Mouse (Mus musculus) retina, postnatal 1 day (tissue): ENCODE results near the gene Dnajc27.

Experiments
- DNase-seq: peaks from one replicate; pipeline ENCODE4 v3.0.0-alpha.2; 2012

Gene Dnajc27

DNA sequence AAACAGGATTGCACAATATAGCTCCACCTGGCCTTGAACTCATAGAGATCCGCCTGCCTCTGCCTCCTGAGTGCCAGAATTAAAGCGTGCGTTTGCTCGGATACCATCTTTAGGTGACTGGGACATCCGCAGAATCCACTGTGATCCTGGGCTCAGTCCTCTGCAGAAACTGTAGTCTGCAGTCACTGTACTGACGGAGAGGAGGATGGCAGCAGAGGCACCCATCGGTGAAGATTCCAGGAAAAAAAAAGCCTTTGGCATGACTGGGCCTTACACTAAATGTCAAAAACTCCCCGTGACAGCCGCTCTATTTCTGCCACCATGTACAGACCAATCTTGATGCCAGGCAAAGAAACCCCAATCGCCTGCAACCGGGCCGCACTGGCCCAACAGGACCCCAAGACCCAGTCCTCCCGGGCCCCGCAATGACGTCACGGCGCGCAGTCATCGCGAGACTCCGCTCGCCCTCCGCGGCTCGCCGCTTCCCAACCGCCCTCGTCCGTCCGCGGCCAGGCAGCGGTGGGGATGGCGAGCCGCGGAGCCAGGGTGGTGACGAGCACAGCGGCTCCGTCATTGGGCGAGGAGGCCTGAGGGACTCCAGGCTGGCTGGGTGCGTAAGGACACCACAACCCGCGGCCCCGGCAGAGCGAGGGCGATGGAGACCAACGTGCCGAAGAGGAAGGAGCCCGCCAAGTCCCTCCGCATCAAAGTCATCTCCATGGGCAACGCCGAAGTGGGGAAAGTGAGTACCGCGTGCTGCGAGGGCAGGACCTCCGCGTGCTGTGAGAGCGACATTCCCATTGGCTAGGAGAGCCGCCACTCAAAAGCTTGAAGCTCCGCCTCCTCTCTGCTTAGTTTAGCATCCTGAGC, at the start of gene Dnajc27:
TSS of gene Dnajc27 (plus strand) at position 452 of the 870 bp plus-strand sequence.
- peak; percentile 98 for DNase-seq

- DNase-seq, result no peak
Measured at GRCm38 (mm10) chr12:4036157-4036556, 46.2 kb upstream of the Dnajc27 start.

DNA sequence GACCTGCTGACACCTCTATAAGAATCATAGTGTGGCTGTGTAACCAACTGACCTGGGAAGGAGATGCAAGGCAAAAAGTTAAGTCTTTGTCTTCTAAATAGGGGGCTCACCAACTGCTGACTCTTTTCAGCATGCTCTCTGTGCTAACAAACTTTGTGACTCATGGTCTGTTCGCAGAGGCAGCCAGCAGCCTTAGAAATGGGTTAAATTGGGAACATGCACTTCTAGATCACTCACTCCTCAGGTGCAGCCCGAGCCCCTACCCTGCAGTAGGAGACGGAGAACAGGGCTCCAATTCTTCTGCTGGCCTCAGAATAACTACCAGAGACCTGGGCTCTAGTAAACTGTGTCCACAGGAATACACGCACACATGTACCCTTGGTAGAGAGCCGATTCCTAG, 44.9 kb upstream of the Dnajc27 start:
- DNase-seq, result no peak

DNA sequence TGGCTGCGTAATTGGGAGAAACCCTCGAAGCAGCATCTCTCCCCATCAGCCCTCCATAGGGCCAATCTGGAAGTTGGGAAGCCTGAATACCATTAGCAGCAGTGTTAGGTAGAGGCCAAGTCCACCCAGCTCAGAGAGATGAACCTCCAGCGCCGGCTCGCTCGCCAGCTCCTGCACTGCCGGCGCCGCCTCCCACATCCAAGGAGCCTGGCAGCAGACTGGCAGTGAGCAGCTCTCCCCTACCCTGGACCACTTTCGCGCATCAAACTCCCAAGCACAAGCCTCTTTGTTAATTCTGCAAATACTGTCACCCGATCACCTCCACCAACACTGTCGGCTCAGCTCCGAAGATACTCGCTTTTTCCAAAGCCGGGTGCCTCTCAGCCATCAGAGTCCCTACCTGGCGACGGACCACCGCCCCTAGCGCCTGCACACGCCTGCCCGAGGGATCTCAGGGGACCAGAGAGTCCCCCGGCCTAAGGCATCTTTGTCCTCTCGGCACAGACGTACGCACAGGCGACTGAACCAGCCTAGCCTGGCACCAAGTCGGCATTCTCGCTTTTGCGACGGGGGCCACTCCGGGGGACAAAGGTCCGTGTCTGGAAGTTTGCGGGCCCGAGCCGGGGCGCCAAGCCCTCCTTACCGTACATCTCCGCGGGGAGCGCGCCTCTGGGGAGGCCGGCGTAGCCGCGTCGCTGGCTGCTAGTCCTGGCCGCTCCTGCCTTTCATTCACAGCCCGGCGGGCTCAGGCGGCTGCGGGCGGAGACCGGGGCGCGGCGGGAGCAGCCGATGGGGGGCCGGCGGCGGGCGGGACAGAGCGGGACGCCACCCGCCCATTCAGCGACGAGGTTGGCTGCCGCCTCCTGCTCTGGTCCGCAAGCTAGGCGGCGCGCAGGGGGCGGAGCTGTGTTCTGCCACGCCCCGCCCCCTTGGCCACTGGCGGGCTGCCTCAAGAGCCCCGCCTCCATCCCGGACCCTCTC, 44.0 kb upstream of the Dnajc27 start, which contains the start of gene Efr3b:
TSS of gene Efr3b (minus strand) at position 855 of the 981 bp plus-strand sequence.
- DNase-seq, result peak; percentile 92

- DNase-seq, result no peak
Measured at GRCm38 (mm10) chr12:4039046-4039445, 43.3 kb upstream of the Dnajc27 start.

- no peak for DNase-seq
Measured at GRCm38 (mm10) chr12:4042411-4042810, 40.0 kb upstream of the Dnajc27 start.

- no peak for DNase-seq
Measured at GRCm38 (mm10) chr12:4045992-4046391, 36.4 kb upstream of the Dnajc27 start.

DNA sequence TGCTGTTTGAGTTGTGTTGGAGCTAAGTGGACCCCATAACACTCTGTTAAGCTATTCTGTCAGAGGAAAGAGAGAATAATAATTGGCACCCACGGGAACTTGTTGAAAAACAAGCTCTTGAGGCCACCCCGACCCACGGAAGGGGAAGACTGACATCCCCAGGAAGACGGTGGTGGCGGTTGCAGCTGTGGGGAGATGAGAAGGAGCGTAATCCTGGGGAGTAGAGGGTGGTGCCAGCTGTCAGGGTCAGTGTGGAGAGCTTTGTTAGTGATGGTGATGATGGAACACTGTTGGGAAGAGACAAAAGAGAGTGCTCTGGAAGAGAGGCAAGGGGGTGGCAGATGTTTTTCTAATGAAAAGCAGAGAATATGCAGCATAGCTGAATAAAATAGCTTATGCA, 34.4 kb upstream of the Dnajc27 start:
- DNase-seq, result no peak

DNA sequence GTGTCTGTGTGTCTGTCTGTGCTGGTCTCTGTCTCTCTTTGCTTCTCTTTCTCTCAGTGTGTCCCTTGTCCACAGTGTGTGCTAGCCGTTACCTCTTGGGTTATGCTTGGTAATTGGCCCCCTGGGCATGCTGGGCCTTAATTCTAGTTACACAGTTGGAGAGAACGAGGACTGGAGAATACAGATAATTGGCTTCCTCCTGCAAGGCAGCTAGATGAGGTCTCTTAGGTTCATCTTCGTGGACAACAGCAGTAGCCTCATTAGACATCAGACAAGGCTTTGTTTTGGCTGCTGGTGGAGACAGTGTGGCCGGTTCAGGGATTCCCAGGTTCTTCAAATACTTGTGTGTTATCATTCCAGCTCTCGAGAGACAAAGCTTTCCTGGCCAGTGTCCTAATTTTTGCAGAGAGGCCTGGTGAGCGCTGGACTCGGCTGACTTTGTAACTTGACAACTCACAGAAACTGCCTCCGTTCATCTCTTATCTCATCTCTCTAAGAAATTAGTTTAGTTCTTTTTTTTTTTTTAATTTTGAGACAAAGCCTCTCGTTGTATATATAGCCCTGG, 31.4 kb upstream of the Dnajc27 start:
- DNase-seq, result peak; percentile 60

- no peak for DNase-seq
Measured at GRCm38 (mm10) chr12:4053643-4054042, 28.7 kb upstream of the Dnajc27 start.

DNA sequence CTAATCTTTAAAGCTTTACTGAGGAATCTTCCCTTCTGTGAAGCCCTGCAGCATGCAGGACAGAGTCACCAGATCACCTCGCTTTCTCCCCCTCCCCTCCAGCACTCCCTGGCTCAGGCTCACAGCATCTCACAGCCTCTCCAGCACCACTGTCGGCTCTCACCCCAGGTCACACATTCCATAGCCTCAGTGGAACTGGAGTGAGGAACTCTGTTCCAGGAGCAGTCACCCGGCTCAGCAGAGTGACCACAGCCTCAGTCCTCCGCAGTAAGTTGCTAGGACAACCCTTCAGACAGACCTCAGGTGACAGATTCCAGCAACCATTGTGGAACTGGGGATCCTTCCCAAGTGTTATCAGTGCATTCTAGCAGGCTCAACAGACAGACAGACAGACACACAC, 27.5 kb upstream of the Dnajc27 start:
- DNase-seq, result no peak

DNA sequence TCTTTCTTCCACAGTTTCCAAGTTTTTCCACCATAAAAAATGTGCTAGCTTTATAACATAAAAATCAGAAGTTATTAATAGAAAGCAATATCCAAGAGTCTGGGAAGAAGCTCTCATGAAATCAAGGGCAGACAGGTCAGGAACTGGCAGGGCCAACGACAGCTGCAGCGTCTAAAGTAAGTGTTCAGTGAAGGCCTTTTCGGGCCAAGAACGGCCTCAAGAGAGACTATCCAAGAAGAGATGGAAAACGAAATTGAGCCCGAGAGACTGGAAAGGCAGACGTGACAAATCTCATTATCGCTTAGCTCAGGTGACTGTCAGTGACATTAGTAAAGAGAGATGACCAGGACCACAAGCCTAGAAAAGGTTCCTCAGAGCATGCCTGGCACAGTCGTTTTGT, 24.1 kb upstream of the Dnajc27 start:
- DNase-seq, result no peak

DNA sequence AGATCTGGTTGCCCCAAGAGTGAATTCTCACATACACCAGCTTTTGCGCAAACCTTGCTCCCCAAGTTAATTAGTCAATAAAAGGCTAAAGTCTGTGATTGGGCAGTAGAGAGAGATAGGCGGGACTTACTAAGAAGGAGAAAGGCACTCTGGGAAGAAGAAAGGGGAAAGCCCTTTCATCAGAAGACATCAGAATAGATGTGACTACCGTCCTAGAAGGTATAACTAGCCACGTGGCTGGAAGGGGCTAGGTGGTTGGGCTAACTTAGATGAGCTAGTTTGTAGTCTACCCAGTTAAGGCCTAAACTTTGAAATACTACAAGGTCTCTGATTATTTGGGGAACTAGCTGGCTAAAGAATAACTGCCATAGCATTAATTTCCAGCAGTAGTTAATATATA, 22.7 kb upstream of the Dnajc27 start:
- no peak for DNase-seq

- DNase-seq, result no peak
Measured at GRCm38 (mm10) chr12:4065498-4065897, 16.9 kb upstream of the Dnajc27 start.

DNA sequence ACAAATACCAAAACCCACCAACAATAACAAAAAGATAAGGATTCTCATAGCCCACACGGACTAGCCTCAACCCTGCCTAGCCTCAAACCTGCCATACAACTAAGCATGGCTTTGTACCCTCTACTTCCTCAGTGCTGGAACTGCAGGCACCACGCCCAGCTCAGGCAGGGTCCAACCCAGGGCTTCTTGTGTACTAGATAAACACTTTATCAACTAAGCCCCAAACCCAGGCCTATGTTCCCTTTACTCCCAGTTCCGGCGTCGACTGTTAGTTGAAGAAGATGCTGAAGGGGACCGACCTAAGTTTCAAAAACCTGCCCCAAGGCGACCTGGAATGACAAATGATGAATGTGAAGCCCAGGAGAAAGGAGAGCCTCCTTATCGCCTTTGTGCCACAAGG, 16.4 kb upstream of the Dnajc27 start:
- DNase-seq, result no peak

- DNase-seq, result peak; percentile 33
Measured at GRCm38 (mm10) chr12:4066681-4067459, 15.5 kb upstream of the Dnajc27 start.

DNA sequence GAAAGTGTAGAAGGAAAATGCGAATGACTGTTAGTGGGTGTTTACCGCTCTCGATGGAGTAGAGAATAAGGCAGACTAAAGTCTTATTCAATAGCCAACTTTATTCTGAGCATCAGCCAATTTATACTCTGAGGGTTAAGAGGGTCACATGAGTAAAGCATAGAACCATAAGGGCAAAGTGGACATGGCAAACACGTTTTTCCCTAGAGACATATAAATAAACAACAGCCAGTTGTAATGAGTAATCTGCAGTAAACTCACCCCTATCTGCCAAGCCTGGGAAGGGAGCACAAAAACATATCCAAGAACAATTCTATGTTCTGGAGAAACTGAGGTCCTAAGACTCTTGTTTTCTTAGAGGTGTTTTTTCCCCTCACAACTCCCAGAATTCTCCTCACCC, 13.8 kb upstream of the Dnajc27 start:
- DNase-seq, result no peak

- DNase-seq, result no peak
Measured at GRCm38 (mm10) chr12:4071671-4072070, 10.7 kb upstream of the Dnajc27 start.

DNA sequence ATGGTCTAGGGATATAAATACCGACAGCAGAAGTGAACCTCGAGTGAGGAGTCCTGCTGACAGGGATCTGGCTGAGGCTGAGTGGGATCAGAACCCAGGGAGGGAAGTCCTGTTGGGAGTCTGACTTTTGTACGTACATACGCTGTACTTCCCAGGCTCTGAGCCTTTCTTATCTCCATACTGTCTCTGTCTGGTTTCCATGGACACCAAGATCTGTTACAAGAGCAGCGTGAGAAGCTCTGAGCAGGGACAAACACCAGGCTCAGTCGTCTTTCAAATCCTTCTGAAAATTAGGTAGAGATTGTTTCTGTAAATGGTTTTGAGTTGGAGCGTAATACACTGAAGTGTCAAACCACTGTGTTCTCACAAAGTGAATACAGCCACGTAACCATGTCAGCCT, 7.0 kb upstream of the Dnajc27 start:
- no peak for DNase-seq

DNA sequence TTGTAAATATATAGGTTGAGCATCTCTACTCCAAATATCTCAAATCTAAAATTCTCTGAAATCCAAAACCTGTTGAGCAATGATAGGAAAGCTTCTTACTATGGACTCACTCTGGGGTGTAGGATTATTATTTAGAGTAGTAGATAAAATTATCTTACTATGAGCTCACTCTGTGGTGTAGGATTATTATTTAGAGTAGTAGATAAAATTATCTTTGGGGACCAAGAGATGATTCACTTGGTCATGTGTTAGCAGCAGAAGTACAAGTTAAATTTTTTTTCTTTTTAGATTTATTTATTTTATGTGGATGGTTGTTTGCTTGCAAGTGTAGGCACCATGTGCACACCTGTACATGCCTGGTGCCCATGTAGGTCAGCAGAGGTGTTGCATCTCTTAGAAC, 6.0 kb upstream of the Dnajc27 start:
- no peak for DNase-seq

DNA sequence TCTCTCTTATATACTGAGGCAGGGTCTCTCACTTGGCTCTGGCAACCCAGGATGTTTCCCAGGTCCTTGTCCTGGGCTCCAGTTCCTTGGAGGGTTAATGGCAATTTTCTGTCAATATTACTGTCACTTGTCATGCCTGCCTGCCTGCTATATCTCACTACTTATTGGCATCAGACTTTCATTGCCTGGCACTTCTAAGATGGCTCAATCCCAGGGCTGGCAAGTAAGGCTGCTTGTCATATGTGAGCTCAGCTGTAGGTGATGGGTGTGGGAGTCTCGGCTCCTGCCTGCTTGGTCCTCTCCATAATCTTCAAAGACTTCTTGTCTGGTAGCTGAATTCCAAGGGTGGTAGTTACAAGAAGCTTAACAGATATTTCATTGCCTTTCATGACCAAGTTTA, 4.3 kb upstream of the Dnajc27 start:
- no peak for DNase-seq

DNA sequence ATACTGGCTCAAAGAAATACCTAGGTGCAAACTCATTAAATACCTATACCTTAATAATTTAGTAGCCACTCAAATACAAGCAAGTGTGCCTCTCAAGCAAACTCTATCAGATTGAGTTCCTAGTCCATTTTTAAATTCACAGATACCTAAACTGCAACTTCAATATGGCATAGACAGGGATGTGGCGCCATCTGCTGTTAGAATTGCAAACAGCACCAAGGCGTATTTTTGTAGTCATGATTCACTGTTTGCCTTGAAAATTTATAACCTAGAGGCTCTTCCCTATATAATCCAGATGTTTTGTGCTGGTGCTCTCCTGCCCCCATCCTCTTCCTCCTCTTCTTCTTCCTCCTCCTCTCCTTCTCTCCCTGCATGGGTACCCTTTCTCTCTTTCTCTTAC, 2.1 kb upstream of the Dnajc27 start:
- DNase-seq, result peak; percentile 78
